Mouse (Mus musculus) ES-E14 (cell line): Measurements from ENCODE around the gene Adam17. TPM values are rescaled to one million over a fixed set of nuclear protein-coding genes. Genes with fewer than 3 reads are reported as not detected.

Source experiments
- DNase-seq: peaks from one replicate; pipeline ENCODE4 v3.0.0-alpha.2; 2013; ENCODE audit warnings: low read depth, low spot score
- H3K27ac ChIP-seq: 2 replicates; pipeline ENCODE4 v1.5.1; 2012; ENCODE audit warnings: low read depth, mild to moderate bottlenecking, low read length, moderate library complexity, mixed read lengths; ENCODE audit not compliant: poor library complexity, insufficient read depth, severe bottlenecking
- H3K36me3 ChIP-seq: 2 replicates; pipeline ENCODE4 v1.6.1; 2012; ENCODE audit warnings: mild to moderate bottlenecking, low read length, moderate library complexity, mixed read lengths; ENCODE audit not compliant: control insufficient read depth, poor library complexity, insufficient read depth, severe bottlenecking
- H3K4me1 ChIP-seq, 2 experiments: fragments of 150-350 bp in 1 of 2; sonication (generic) in 1 of 2; 2 replicates each; pipeline ENCODE4 v1.6.1; 2012; ENCODE audit warnings: low read length in 2 of 2, mild to moderate bottlenecking in 1 of 2, mixed read lengths in 1 of 2; ENCODE audit not compliant: control insufficient read depth in 2 of 2, insufficient read depth in 2 of 2, poor library complexity in 1 of 2
- H3K4me3 ChIP-seq, 2 experiments: fragments of 150-350 bp in 1 of 2; sonication (generic) in 1 of 2; 2 replicates each; pipeline ENCODE4 v1.5.1; 2012; ENCODE audit warnings: low read length in 2 of 2, low read depth in 1 of 2, mild to moderate bottlenecking in 1 of 2, mixed read lengths in 1 of 2; ENCODE audit not compliant: insufficient read depth in 1 of 2, poor library complexity in 1 of 2, severe bottlenecking in 1 of 2
- H3K9ac ChIP-seq: 2 replicates; pipeline ENCODE4 v1.6.1; 2012; ENCODE audit warnings: low read depth, mild to moderate bottlenecking, low read length, mixed read lengths; ENCODE audit not compliant: poor library complexity, insufficient read depth, severe bottlenecking
- H3K9me3 ChIP-seq: fragments of 150-350 bp; sonication (generic); 2 replicates; pipeline ENCODE4 v1.6.1; 2012; ENCODE audit warnings: low read depth, mild to moderate bottlenecking, low read length; ENCODE audit not compliant: control insufficient read depth, insufficient read depth
- CHD2 ChIP-seq: IDR thresholded peaks from 2 replicates; pipeline ENCODE4 v1.6.1; 2014; ENCODE audit warnings: mild to moderate bottlenecking, low read depth, low read length, inconsistent platforms
- HCFC1 ChIP-seq: IDR thresholded peaks from 2 replicates; pipeline ENCODE4 v1.6.1; 2012; ENCODE audit warnings: low read length, inconsistent platforms, borderline replicate concordance; ENCODE audit not compliant: insufficient read depth
- MAFK ChIP-seq: IDR thresholded peaks from 2 replicates; pipeline ENCODE4 v1.6.1; 2014; ENCODE audit warnings: mild to moderate bottlenecking, low read depth, low read length, inconsistent platforms; ENCODE audit not compliant: insufficient read depth
- ZC3H11A ChIP-seq: IDR thresholded peaks from 2 replicates; pipeline ENCODE4 v1.6.1; 2012; ENCODE audit warnings: low read depth, mild to moderate bottlenecking, inconsistent platforms, low read length, borderline replicate concordance
- ZNF384 ChIP-seq: IDR thresholded peaks from 2 replicates; pipeline ENCODE4 v1.6.1; 2012; ENCODE audit warnings: low read depth, low read length, inconsistent platforms
- in situ Hi-C, 2 experiments: fragments of 600-800 bp; cut with MboI; formaldehyde crosslinking; loops; one replicate each; pipeline ENCODE4 v1.15.1; 2025; ENCODE audit warnings: low sequenced_read_pairs in 2 of 2, inconsistent platforms in 1 of 2; ENCODE audit not compliant: unreplicated experiment in 2 of 2
- total RNA-seq: library from RNA; depleted of rRNA; stranded (reverse); fragments of 300-350 nt; gene quantifications from 2 replicates; pipeline ENCODE4 v1.2.3, GENCODE M21; 2012; rRNA removed

The Adam17 gene
- total RNA-seq, 1 experiment: 56.7 TPM

- peak within 1 kb of the TSS; percentile 73; the same call in 1 of the 2 replicates for H3K27ac ChIP-seq
- H3K4me1 ChIP-seq: peaks cover 0 to 3% of the 10 kb centered on the region in 2 experiments; a peak in 1 of 4 replicates
- H3K9ac ChIP-seq: peak within 1 kb of the TSS; percentile 92
- H3K36me3 ChIP-seq: no peaks in the 10 kb centered on the region
- DNase-seq: no peak
- no peaks in the 10 kb centered on the region for H3K9me3 ChIP-seq
- in situ Hi-C loops: no loop called here
- H3K4me3 ChIP-seq: peak within 1 kb of the TSS; percentile 93 to 94
- TF ChIP-seq CHD2 (no peak), ZNF384 (no peak), MAFK (no peak), HCFC1 (no peak), ZC3H11A (no peak)
Observed at GRCm38 (mm10) chr12:21284761-21285441, 88.5 kb downstream of the Adam17 start, which contains the start of gene Cpsf3. Gene Cpsf3, plus strand, starts transcription at chr12:21285391.

GRCm38 (mm10) chr12:21277352-21277864 lies 96.0 kb downstream of the Adam17 start:
- no peak overlapping the region for H3K4me3 ChIP-seq
- H3K9ac ChIP-seq: no peak overlapping the region
- H3K4me1 ChIP-seq: no peaks in the 10 kb centered on the region
- no peaks in the 10 kb centered on the region for H3K9me3 ChIP-seq
- TF ChIP-seq ZC3H11A: no peak
- in situ Hi-C loops: no loop called here
- peaks cover 4% of the 10 kb centered on the region for H3K36me3 ChIP-seq
- H3K27ac ChIP-seq: no peak overlapping the region
- DNase-seq: no peak

GRCm38 (mm10) chr12:21274446-21274845 lies 99.0 kb downstream of the Adam17 start:
- Histone ChIP-seq H3K27ac (no peak overlapping the region), H3K36me3 (peaks cover 4% of the 10 kb centered on the region), H3K9me3 (no peaks in the 10 kb centered on the region), H3K9ac (no peak overlapping the region), H3K4me1 (no peaks in the 10 kb centered on the region), H3K4me3 (no peak overlapping the region)
- TF ChIP-seq MAFK: no peak
- no peak for TF ChIP-seq CHD2
- no peak for TF ChIP-seq ZC3H11A
- TF ChIP-seq HCFC1: no peak
- TF ChIP-seq ZNF384: no peak
- in situ Hi-C loops: loop anchor here in 1 of 2 experiments (25.0 kb wide), 1 partner anchor 187 kb away; no protein-coding TSS in a partner anchor
- DNase-seq: no peak

Other genes with a start within 250 kb of the Adam17 start
- gene Cpsf3, start 88.2 kb downstream of the Adam17 start, total RNA-seq: 49.6 and 57.5 TPM in 2 replicates
- gene Itgb1bp1, start 87.3 kb downstream of the Adam17 start, total RNA-seq: 17.3 and 24.3 TPM in 2 replicates
- 24.2 and 29.3 TPM in 2 replicates for gene Iah1, start 57.2 kb downstream of the Adam17 start, total RNA-seq
- 407 and 596 TPM in 2 replicates for gene Ywhaq, start 44.0 kb upstream of the Adam17 start, total RNA-seq